Mouse (Mus musculus) CH12.LX (cell line): ENCODE results near the gene Mbd6. TPM values are rescaled to one million over a fixed set of nuclear protein-coding genes. Genes with fewer than 3 reads are reported as not detected.

Source experiments
- DNase-seq: peaks from one replicate; pipeline ENCODE4 v3.0.0-alpha.2; 2013; ENCODE audit errors: extremely low read depth
- H3K27ac ChIP-seq: 2 replicates; pipeline ENCODE4 v1.5.1; 2012; ENCODE audit warnings: low read depth, mild to moderate bottlenecking, control low read depth, moderate library complexity; ENCODE audit not compliant: insufficient read depth
- H3K27me3 ChIP-seq: replicated peaks from 2 replicates; pipeline ENCODE3; 2012; ENCODE audit warnings: inconsistent platforms
- H3K36me3 ChIP-seq, 2 experiments: replicated peaks in 1 of 2; 2 replicates each; pipeline versions ENCODE3 to v1.6.1; 2012; ENCODE audit warnings: inconsistent platforms in 1 of 2, low read length in 1 of 2, mild to moderate bottlenecking in 1 of 2, mixed read lengths in 1 of 2, moderate library complexity in 1 of 2; ENCODE audit not compliant: control insufficient read depth in 1 of 2, insufficient read depth in 1 of 2
- H3K4me1 ChIP-seq, 2 experiments: 2 replicates each; pipeline ENCODE4 v1.6.1; 2012; ENCODE audit warnings: inconsistent platforms in 1 of 2, moderate library complexity in 1 of 2; ENCODE audit not compliant: insufficient read depth in 2 of 2, control insufficient read depth in 1 of 2
- H3K4me2 ChIP-seq: 2 replicates; pipeline ENCODE4 v1.6.1; 2012; ENCODE audit warnings: low read depth, mild to moderate bottlenecking, control low read depth; ENCODE audit not compliant: poor library complexity, insufficient read depth, severe bottlenecking
- H3K4me3 ChIP-seq, 3 experiments: fragments of 150-350 bp in 1 of 3; sonication (generic) in 1 of 3; replicated peaks in 1 of 3; 2 replicates each; pipeline versions ENCODE3 to v1.5.1; 2011 to 2012; ENCODE audit warnings: low read depth in 2 of 3, low read length in 2 of 3, mild to moderate bottlenecking in 2 of 3, moderate library complexity in 2 of 3, control low read depth in 1 of 3, improper control_type of control experiment in 1 of 3, inconsistent platforms in 1 of 3, mixed read lengths in 1 of 3; ENCODE audit not compliant: poor library complexity in 1 of 3
- H3K79me2 ChIP-seq: replicated peaks from 2 replicates; pipeline ENCODE4 v1.6.1; 2012; ENCODE audit warnings: mild to moderate bottlenecking, moderate library complexity; ENCODE audit not compliant: control insufficient read depth, poor library complexity, insufficient read depth, severe bottlenecking; ENCODE audit errors: extremely low read depth
- H3K9ac ChIP-seq: 2 replicates; pipeline ENCODE4 v1.6.1; 2012; ENCODE audit warnings: low read depth, mild to moderate bottlenecking, control low read depth, moderate library complexity; ENCODE audit not compliant: insufficient read depth
- H3K9me3 ChIP-seq: replicated peaks from 2 replicates; pipeline ENCODE3; 2012; ENCODE audit warnings: low read length, inconsistent platforms, mixed read lengths
- BHLHE40 ChIP-seq: IDR thresholded peaks from 2 replicates; pipeline ENCODE4 v1.6.1; 2011; ENCODE audit warnings: mild to moderate bottlenecking, low read depth, low read length, improper control_type of control experiment
- CHD2 ChIP-seq: IDR thresholded peaks from 2 replicates; pipeline ENCODE4 v1.6.1; 2011; ENCODE audit warnings: low read length, improper control_type of control experiment
- CTCF ChIP-seq, 2 experiments: IDR thresholded peaks in 1 of 2; conservative IDR thresholded peaks in 1 of 2; 2 replicates each; pipeline ENCODE4 v1.5.1; 2011 to 2012; ENCODE audit warnings: low read depth in 2 of 2, low read length in 2 of 2, improper control_type of control experiment in 1 of 2, inconsistent platforms in 1 of 2, mild to moderate bottlenecking in 1 of 2, moderate library complexity in 1 of 2
- ELF1 ChIP-seq: IDR thresholded peaks from 2 replicates; pipeline ENCODE4 v1.6.1; 2014; ENCODE audit warnings: low read depth, mild to moderate bottlenecking, inconsistent platforms, low read length, improper control_type of control experiment
- ETS1 ChIP-seq: conservative IDR thresholded peaks from 2 replicates; pipeline ENCODE4 v1.6.1; 2012; ENCODE audit warnings: low read depth, mild to moderate bottlenecking, inconsistent platforms, low read length, improper control_type of control experiment, moderate library complexity
- GABPA ChIP-seq: IDR thresholded peaks from 2 replicates; pipeline ENCODE4 v1.6.1; 2012; ENCODE audit warnings: low read depth, low read length, improper control_type of control experiment, inconsistent platforms; ENCODE audit not compliant: insufficient replicate concordance
- HCFC1 ChIP-seq: IDR thresholded peaks from 2 replicates; pipeline ENCODE4 v1.6.1; 2012; ENCODE audit warnings: low read depth, mild to moderate bottlenecking, inconsistent platforms, low read length, improper control_type of control experiment
- JUND ChIP-seq: conservative IDR thresholded peaks from 2 replicates; pipeline ENCODE4 v1.6.1; 2011; ENCODE audit warnings: low read depth, low read length, improper control_type of control experiment
- MAFK ChIP-seq: IDR thresholded peaks from 2 replicates; pipeline ENCODE4 v1.6.1; 2011; ENCODE audit warnings: low read length, improper control_type of control experiment; ENCODE audit not compliant: insufficient replicate concordance
- MAX ChIP-seq: IDR thresholded peaks from 2 replicates; pipeline ENCODE4 v1.6.1; 2011; ENCODE audit warnings: low read length, improper control_type of control experiment
- MAZ ChIP-seq: IDR thresholded peaks from 2 replicates; pipeline ENCODE4 v1.6.1; 2012; ENCODE audit warnings: low read depth, mild to moderate bottlenecking, inconsistent platforms, low read length, improper control_type of control experiment, moderate library complexity
- MEF2A ChIP-seq: IDR thresholded peaks from 2 replicates; pipeline ENCODE4 v1.6.1; 2014; ENCODE audit warnings: low read depth, mild to moderate bottlenecking, inconsistent platforms, low read length, improper control_type of control experiment, borderline replicate concordance
- NELFE ChIP-seq: IDR thresholded peaks from 2 replicates; pipeline ENCODE4 v1.6.1; 2011; ENCODE audit warnings: low read depth, low read length, improper control_type of control experiment
- NRF1 ChIP-seq: IDR thresholded peaks from 2 replicates; pipeline ENCODE4 v1.6.1; 2014; ENCODE audit warnings: low read depth, mild to moderate bottlenecking, inconsistent platforms, low read length, improper control_type of control experiment, moderate library complexity
- PAX5 ChIP-seq: IDR thresholded peaks from 2 replicates; pipeline ENCODE4 v1.6.1; 2012; ENCODE audit warnings: low read length, inconsistent platforms, mixed read lengths
- POLR2A ChIP-seq: IDR thresholded peaks from 2 replicates; pipeline ENCODE4 v1.6.1; 2011; ENCODE audit warnings: low read depth, mild to moderate bottlenecking, improper control_type of control experiment, low read length
- POLR2AphosphoS2 ChIP-seq: IDR thresholded peaks from 2 replicates; pipeline ENCODE4 v1.6.1; 2011; ENCODE audit warnings: low read depth, low read length, improper control_type of control experiment
- RAD21 ChIP-seq: IDR thresholded peaks from 2 replicates; pipeline ENCODE4 v1.6.1; 2011; ENCODE audit warnings: low read depth, mild to moderate bottlenecking, low read length, improper control_type of control experiment, moderate library complexity
- TBP ChIP-seq: conservative IDR thresholded peaks from 2 replicates; pipeline ENCODE4 v1.6.1; 2011; ENCODE audit warnings: low read depth, low read length, improper control_type of control experiment
- TCF12 ChIP-seq: IDR thresholded peaks from 2 replicates; pipeline ENCODE4 v1.6.1; 2014; ENCODE audit warnings: low read depth, mild to moderate bottlenecking, inconsistent platforms, low read length, improper control_type of control experiment
- USF1 ChIP-seq: IDR thresholded peaks from 2 replicates; pipeline ENCODE4 v1.6.1; 2014; ENCODE audit warnings: low read depth, mild to moderate bottlenecking, inconsistent platforms, low read length, improper control_type of control experiment
- ZC3H11A ChIP-seq: IDR thresholded peaks from 2 replicates; pipeline ENCODE4 v1.6.1; 2012; ENCODE audit warnings: low read depth, mild to moderate bottlenecking, inconsistent platforms, low read length, improper control_type of control experiment
- ZNF384 ChIP-seq: IDR thresholded peaks from 2 replicates; pipeline ENCODE4 v1.6.1; 2012; ENCODE audit warnings: low read depth, low read length, improper control_type of control experiment, inconsistent platforms
- dilution Hi-C: fragments of 300-500 bp; cut with MboI; formaldehyde crosslinking; loops from 2 replicates; pipeline ENCODE4 v1.14.3; 2020; ENCODE audit warnings: low sequenced_read_pairs; ENCODE audit not compliant: extremely low pct_unique_long_range_greater_than_20kb, extremely low pct_ligation_motif_present
- in situ Hi-C: fragments of 300-500 bp; cut with MboI; formaldehyde crosslinking; loops from 3 replicates; pipeline ENCODE4 v1.14.3; 2019; ENCODE audit warnings: low sequenced_read_pairs, low pct_ligation_motif_present, low pct_unique_long_range_greater_than_20kb, mixed read lengths
- polyA plus RNA-seq: library from polyadenylated mRNA; unstranded; fragments of >175 nt; gene quantifications from 2 replicates; pipeline ENCODE4 v1.2.1, GENCODE M21; 2012; ENCODE audit warnings: low read depth; ENCODE audit not compliant: insufficient read length
- total RNA-seq, 2 experiments: library from RNA; depleted of rRNA; stranded (reverse); fragments of 300-350 nt in 1 of 2; fragments of >200 nt in 1 of 2; gene quantifications; 2 replicates each; pipeline ENCODE4 v1.2.3; 2012 to 2014

Gene Mbd6
- total and polyA plus RNA-seq, 3 experiments, result 0.74 to 16.5 (median 2.7) TPM

- Histone ChIP-seq H3K9me3 (no peaks in the 10 kb centered on the region), H3K4me3 (no peak overlapping the region), H3K27ac (no peak overlapping the region)
- in situ Hi-C loops, result no loop called here
- no peak for DNase-seq
- TF ChIP-seq NELFE (no peak), MEF2A (no peak), BHLHE40 (no peak), ETS1 (no peak), CHD2 (no peak), ZC3H11A (no peak), MAFK (no peak), ZNF384 (no peak), POLR2A (no peak), TCF12 (no peak)
- TF ChIP-seq, all 38 proteins: peak for 0
- Histone ChIP-seq H3K36me3 (peaks cover 66 to 99% of the 10 kb centered on the region in 2 experiments), H3K4me1 (no peaks in the 10 kb centered on the region), H3K4me2 (no peak overlapping the region), H3K27me3 (no peaks in the 10 kb centered on the region), H3K9ac (no peak overlapping the region), H3K79me2 (no peaks in the 10 kb centered on the region)
- dilution Hi-C loops, result no loop called here
These were observed 14.4 kb downstream of the Mbd6 start for GRCm38 (mm10) chr10:127274261-127275022.

DNA sequence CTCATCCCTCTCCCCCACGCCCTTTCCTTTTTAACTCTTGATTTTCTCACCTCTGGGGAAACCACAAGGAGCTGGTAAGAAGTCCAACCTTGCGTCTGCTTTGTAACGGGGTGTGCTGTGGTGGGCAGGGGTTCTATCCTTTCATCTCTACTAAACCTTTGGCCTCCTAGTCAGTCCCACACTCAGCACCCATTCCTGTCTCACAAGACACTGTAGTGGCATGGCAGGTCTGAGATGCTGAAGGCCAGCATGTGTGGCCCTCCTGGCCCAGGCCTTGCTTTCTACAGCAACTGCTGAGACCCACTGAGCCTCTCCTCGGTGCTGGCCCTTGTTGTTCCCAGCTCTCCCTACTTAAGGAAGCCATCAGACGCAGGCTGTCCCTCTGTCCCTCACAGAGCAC is 16.4 kb downstream of the Mbd6 start:
- TF ChIP-seq POLR2AphosphoS2 (no peak), TBP (no peak), NELFE (no peak), MAFK (no peak)
- H3K9me3 ChIP-seq, result no peaks in the 10 kb centered on the region
- H3K27ac ChIP-seq, result no peak overlapping the region
- in situ Hi-C loops (no loop called here), dilution Hi-C loops (no loop called here)
- peaks cover 2 to 10% of the 10 kb centered on the region in 2 experiments; a peak in 3 of 4 replicates for H3K4me1 ChIP-seq
- H3K9ac ChIP-seq, result no peak overlapping the region
- H3K4me2 ChIP-seq, result no peak overlapping the region
- H3K4me3 ChIP-seq, result no peak overlapping the region
- DNase-seq, result no peak
- H3K36me3 ChIP-seq, result peaks cover 63 to 93% of the 10 kb centered on the region in 2 experiments
- H3K79me2 ChIP-seq, result peaks cover 2% of the 10 kb centered on the region
- no peaks in the 10 kb centered on the region for H3K27me3 ChIP-seq

- TF ChIP-seq PAX5 (no peak), JUND (no peak), NRF1 (no peak), RAD21 (no peak), GABPA (no peak), ELF1 (no peak), ETS1 (no peak), ZC3H11A (no peak), HCFC1 (no peak), CHD2 (no peak), MAX (no peak), USF1 (no peak), POLR2A (no peak), ZNF384 (no peak), CTCF (conservative IDR thresholded peaks at IDR 0.05 in 1 of 2, IDR thresholded peaks at IDR 0.05 in 1 of 2; ENCODE audit: low read depth in 2 of 2, low read length in 2 of 2) (no peak), MAZ (no peak)
- Histone ChIP-seq H3K9me3 (no peaks in the 10 kb centered on the region), H3K27ac (no peak overlapping the region), H3K9ac (no peak overlapping the region), H3K4me3 (no peak overlapping the region), H3K4me2 (no peak overlapping the region), H3K27me3 (peaks cover 2% of the 10 kb centered on the region), H3K4me1 (peaks cover 5 to 15% of the 10 kb centered on the region in 2 experiments; a peak in 3 of 4 replicates), H3K79me2 (peaks cover 12% of the 10 kb centered on the region), H3K36me3 (peaks cover 42 to 71% of the 10 kb centered on the region in 2 experiments)
- in situ Hi-C loops (no loop called here), dilution Hi-C loops (no loop called here)
- DNase-seq, result no peak
These were observed 18.9 kb downstream of the Mbd6 start for GRCm38 (mm10) chr10:127269884-127270283.
